ENCODE assay signal across 8 mouse cellular contexts in the genomic region with DNA sequence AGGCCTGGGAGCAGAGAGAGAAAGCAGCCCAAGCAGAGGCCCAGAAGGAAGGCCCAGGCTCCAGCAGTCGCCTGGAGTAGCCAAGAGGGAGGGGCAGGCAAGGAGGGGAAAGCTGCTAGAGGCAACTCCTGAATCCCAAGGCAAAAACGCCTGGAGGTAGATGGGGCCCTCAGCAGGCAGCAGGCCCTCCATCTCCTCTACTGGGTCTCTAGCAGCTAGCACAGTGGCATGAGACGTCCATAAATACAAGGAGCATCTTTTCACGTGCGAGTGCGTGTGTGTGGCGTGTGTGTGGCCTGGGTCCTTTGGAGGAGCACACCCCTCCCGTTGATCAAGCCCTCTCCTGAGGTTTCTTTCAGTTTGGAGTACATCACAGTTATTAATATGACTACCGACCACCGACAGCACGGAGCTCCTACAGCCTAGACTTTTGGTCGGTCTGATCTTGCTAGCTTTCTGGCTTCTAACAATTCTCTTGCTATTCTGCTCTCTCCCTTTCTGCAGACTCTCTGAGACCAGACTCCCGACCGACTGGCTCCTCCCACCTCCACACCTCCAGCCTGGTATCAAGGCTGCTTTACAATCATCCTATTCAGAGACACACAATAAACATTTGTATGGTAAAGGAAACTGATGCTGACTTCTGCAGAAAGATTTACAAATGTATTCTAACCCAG. TPM values are rescaled to one million over a fixed set of nuclear protein-coding genes. Genes with fewer than 3 reads are reported as not detected.
DNase-seq lines count a peak whose midpoint lies in the region; ATAC-seq and TF ChIP-seq lines count a peak whose summit lies in the region.

No protein-coding gene starts in this region.

- peak overlapping the region; percentile 12; the same call in 1 of the 2 replicates for H3K9ac ChIP-seq in liver, embryonic 12.5 days
- no peak overlapping the region for H3K9ac ChIP-seq in liver, postnatal 0 days (replicated peaks)
- H3K9ac ChIP-seq in embryonic facial prominence, embryonic 11.5 days (replicated peaks; ENCODE audit: low read length) = peak overlapping the region; percentile 53
- peak overlapping the region; percentile 26 for H3K9ac ChIP-seq in intestine, embryonic 15.5 days

- WGBS in liver, embryonic 12.5 days (ENCODE audit: insufficient replicate concordance) = 32% methylated on average over 14 of the region's 14 CpGs
- 32% methylated on average over 14 of the region's 14 CpGs for WGBS in liver, postnatal 0 days (ENCODE audit: insufficient replicate concordance)
- WGBS in embryonic facial prominence, embryonic 11.5 days = 7% methylated on average over 14 of the region's 14 CpGs
- 13% methylated on average over 14 of the region's 14 CpGs for WGBS in intestine, embryonic 15.5 days
- 16% methylated on average over 14 of the region's 14 CpGs for WGBS in olfactory bulb, adult 2 months

- no peak for TF ChIP-seq EP300 in liver, postnatal 0 days (IDR thresholded peaks at IDR 0.05; ENCODE audit: low read depth)

- no peak for TF ChIP-seq CTCF in liver, postnatal 0 days (IDR thresholded peaks at IDR 0.05; ENCODE audit: low read depth)
- no peak for TF ChIP-seq CTCF in olfactory bulb, adult 2 months (IDR thresholded peaks at IDR 0.05; ENCODE audit: insufficient read depth, low read depth, low read length)

- no peak for TF ChIP-seq POLR2A in olfactory bulb, adult 2 months (IDR thresholded peaks at IDR 0.05; ENCODE audit: insufficient read depth, low read depth, low read length)

- no peak overlapping the region for H3K4me3 ChIP-seq in liver, embryonic 12.5 days
- no peak overlapping the region for H3K4me3 ChIP-seq in liver, postnatal 0 days (ENCODE audit: low read depth, low read length)
- H3K4me3 ChIP-seq in embryonic facial prominence, embryonic 11.5 days (ENCODE audit: low read depth, low read length) = no peak overlapping the region
- no peak overlapping the region for H3K4me3 ChIP-seq in intestine, embryonic 15.5 days (replicated peaks)
- H3K4me3 ChIP-seq in olfactory bulb, adult 2 months (ENCODE audit: insufficient read depth, low read depth, low read length) = no peak overlapping the region

- H3K9me3 ChIP-seq in liver, embryonic 12.5 days (replicated peaks) = no peaks in the 10 kb centered on the region
- H3K9me3 ChIP-seq in liver, postnatal 0 days (ENCODE audit: low read length) = no peaks in the 10 kb centered on the region
- no peaks in the 10 kb centered on the region for H3K9me3 ChIP-seq in embryonic facial prominence, embryonic 11.5 days (replicated peaks; ENCODE audit: control insufficient read depth, low read length)
- no peaks in the 10 kb centered on the region for H3K9me3 ChIP-seq in intestine, embryonic 15.5 days

- H3K36me3 ChIP-seq in liver, embryonic 12.5 days = no peaks in the 10 kb centered on the region
- H3K36me3 ChIP-seq in liver, postnatal 0 days (replicated peaks; ENCODE audit: insufficient read depth, low read length) = no peaks in the 10 kb centered on the region
- no peaks in the 10 kb centered on the region for H3K36me3 ChIP-seq in embryonic facial prominence, embryonic 11.5 days (replicated peaks; ENCODE audit: control insufficient read depth, insufficient read depth, low read depth, low read length)
- no peaks in the 10 kb centered on the region for H3K36me3 ChIP-seq in intestine, embryonic 15.5 days

- no peaks in the 10 kb centered on the region for H3K27me3 ChIP-seq in liver, embryonic 12.5 days (replicated peaks)
- no peaks in the 10 kb centered on the region for H3K27me3 ChIP-seq in liver, postnatal 0 days (ENCODE audit: insufficient read depth, low read length)
- H3K27me3 ChIP-seq in embryonic facial prominence, embryonic 11.5 days (ENCODE audit: control insufficient read depth, insufficient read depth, low read length) = no peaks in the 10 kb centered on the region
- no peaks in the 10 kb centered on the region for H3K27me3 ChIP-seq in intestine, embryonic 15.5 days (replicated peaks)

- peaks cover 63% of the 10 kb centered on the region for H3K4me1 ChIP-seq in liver, embryonic 12.5 days
- peaks cover 36% of the 10 kb centered on the region for H3K4me1 ChIP-seq in liver, postnatal 0 days (ENCODE audit: insufficient read depth)
- H3K4me1 ChIP-seq in embryonic facial prominence, embryonic 11.5 days (ENCODE audit: control insufficient read depth, insufficient read depth, low read length) = peaks cover 11% of the 10 kb centered on the region
- H3K4me1 ChIP-seq in intestine, embryonic 15.5 days (replicated peaks) = peaks cover 41% of the 10 kb centered on the region
- H3K4me1 ChIP-seq in olfactory bulb, adult 2 months (ENCODE audit: control insufficient read depth, insufficient read depth, low read length) = peaks cover 25% of the 10 kb centered on the region

- H3K4me2 ChIP-seq in liver, embryonic 12.5 days = peak overlapping the region; percentile 41
- H3K4me2 ChIP-seq in liver, postnatal 0 days (ENCODE audit: low read depth, low read length) = no peak overlapping the region
- no peak overlapping the region for H3K4me2 ChIP-seq in embryonic facial prominence, embryonic 11.5 days (ENCODE audit: low read depth, low read length)
- peak overlapping the region; percentile 40 for H3K4me2 ChIP-seq in intestine, embryonic 15.5 days (replicated peaks)

- DNase-seq in liver, postnatal 0 days = no peak
- DNase-seq in embryonic facial prominence, embryonic 11.5 days (ENCODE audit: low spot score) = peak; percentile 47
- DNase-seq in right cerebral cortex, postnatal 36 days (ENCODE audit: low spot score in 2 of 2) = no peak
- no peak for DNase-seq in spleen, adult 12 weeks (ENCODE audit: low spot score)
- no peak for DNase-seq in spleen, postnatal 4 days (ENCODE audit: low spot score in 2 of 2)

- ATAC-seq in liver, embryonic 12.5 days = no peak
- ATAC-seq in liver, postnatal 0 days = no peak
- 0 out of 2 replicates have a peak, but pooled peaks have one; percentile 40 for ATAC-seq in embryonic facial prominence, embryonic 11.5 days (replicated peaks; ENCODE audit: insufficient number of reproducible peaks, low FRiP score, low TSS enrichment, low read depth)
- ATAC-seq in intestine, embryonic 15.5 days = peak; percentile 50

- H3K27ac ChIP-seq in liver, embryonic 12.5 days = peak overlapping the region; percentile 60
- no peak overlapping the region for H3K27ac ChIP-seq in liver, postnatal 0 days (ENCODE audit: low read depth)
- peak overlapping the region; percentile 82 for H3K27ac ChIP-seq in embryonic facial prominence, embryonic 11.5 days (replicated peaks; ENCODE audit: low read depth, low read length)
- peak overlapping the region; percentile 94 for H3K27ac ChIP-seq in intestine, embryonic 15.5 days
- H3K27ac ChIP-seq in olfactory bulb, adult 2 months (ENCODE audit: insufficient read depth, low read depth, low read length) = peak overlapping the region; percentile 95

RNA-seq across cellular contexts. Expression of a gene that starts 9.9 kb away (rescaled TPM):
- 195 and 200 TPM in 2 replicates for polyA plus RNA-seq in liver, embryonic 12.5 days (2016; fragmentation: Nextera tagmentation; extraction: Ambion mirVana)
- polyA plus RNA-seq in liver, postnatal 0 days (2015; fragmentation: Nextera tagmentation; extraction: Ambion mirVana) = 86.0 and 90.6 TPM in 2 replicates
- 376 and 390 TPM in 2 replicates for polyA plus RNA-seq in embryonic facial prominence, embryonic 11.5 days (2014; fragmentation: Nextera tagmentation; extraction: Ambion mirVana)
- 217 and 220 TPM in 2 replicates for polyA plus RNA-seq in intestine, embryonic 15.5 days (2015; fragmentation: Nextera tagmentation; extraction: Ambion mirVana)
- polyA plus RNA-seq in olfactory bulb, adult 2 months (2012; ENCODE audit: insufficient read depth, insufficient read length, low replicate concordance, missing spikeins) = not detected in 2 replicates

RNA-seq across cellular contexts. Expression of a gene that starts 16.3 kb away (rescaled TPM):
- 825 and 857 TPM in 2 replicates for polyA plus RNA-seq in liver, embryonic 12.5 days (2016; fragmentation: Nextera tagmentation; extraction: Ambion mirVana)
- polyA plus RNA-seq in liver, postnatal 0 days (2015; fragmentation: Nextera tagmentation; extraction: Ambion mirVana) = 388 and 399 TPM in 2 replicates
- polyA plus RNA-seq in embryonic facial prominence, embryonic 11.5 days (2014; fragmentation: Nextera tagmentation; extraction: Ambion mirVana) = 1,836 and 1,851 TPM in 2 replicates
- 1,297 TPM in 2 replicates for polyA plus RNA-seq in intestine, embryonic 15.5 days (2015; fragmentation: Nextera tagmentation; extraction: Ambion mirVana)
- 797 TPM in 1 of 2 replicates, not detected in the other for polyA plus RNA-seq in olfactory bulb, adult 2 months (2012; ENCODE audit: insufficient read depth, insufficient read length, low replicate concordance, missing spikeins)

RNA-seq across cellular contexts. Expression of a gene that starts 23.9 kb away (rescaled TPM):
- 20.6 and 21.2 TPM in 2 replicates for polyA plus RNA-seq in liver, embryonic 12.5 days (2016; fragmentation: Nextera tagmentation; extraction: Ambion mirVana)
- 11.7 and 12.1 TPM in 2 replicates for polyA plus RNA-seq in liver, postnatal 0 days (2015; fragmentation: Nextera tagmentation; extraction: Ambion mirVana)
- 37.0 and 38.8 TPM in 2 replicates for polyA plus RNA-seq in embryonic facial prominence, embryonic 11.5 days (2014; fragmentation: Nextera tagmentation; extraction: Ambion mirVana)
- 24.8 and 24.9 TPM in 2 replicates for polyA plus RNA-seq in intestine, embryonic 15.5 days (2015; fragmentation: Nextera tagmentation; extraction: Ambion mirVana)
- not detected in 2 replicates for polyA plus RNA-seq in olfactory bulb, adult 2 months (2012; ENCODE audit: insufficient read depth, insufficient read length, low replicate concordance, missing spikeins)

RNA-seq across cellular contexts. Expression of a gene that starts 23.9 kb away (rescaled TPM):
- 43.8 and 45.9 TPM in 2 replicates for polyA plus RNA-seq in liver, embryonic 12.5 days (2016; fragmentation: Nextera tagmentation; extraction: Ambion mirVana)
- 20.3 and 24.2 TPM in 2 replicates for polyA plus RNA-seq in liver, postnatal 0 days (2015; fragmentation: Nextera tagmentation; extraction: Ambion mirVana)
- polyA plus RNA-seq in embryonic facial prominence, embryonic 11.5 days (2014; fragmentation: Nextera tagmentation; extraction: Ambion mirVana) = 66.7 and 68.9 TPM in 2 replicates
- 62.7 and 66.3 TPM in 2 replicates for polyA plus RNA-seq in intestine, embryonic 15.5 days (2015; fragmentation: Nextera tagmentation; extraction: Ambion mirVana)
- polyA plus RNA-seq in olfactory bulb, adult 2 months (2012; ENCODE audit: insufficient read depth, insufficient read length, low replicate concordance, missing spikeins) = not detected in 2 replicates

RNA-seq across cellular contexts. Expression of a gene that starts 31.7 kb away (rescaled TPM):
- 783 and 814 TPM in 2 replicates for polyA plus RNA-seq in liver, embryonic 12.5 days (2016; fragmentation: Nextera tagmentation; extraction: Ambion mirVana)
- 936 and 952 TPM in 2 replicates for polyA plus RNA-seq in liver, postnatal 0 days (2015; fragmentation: Nextera tagmentation; extraction: Ambion mirVana)
- 569 and 629 TPM in 2 replicates for polyA plus RNA-seq in embryonic facial prominence, embryonic 11.5 days (2014; fragmentation: Nextera tagmentation; extraction: Ambion mirVana)
- 1,187 and 1,356 TPM in 2 replicates for polyA plus RNA-seq in intestine, embryonic 15.5 days (2015; fragmentation: Nextera tagmentation; extraction: Ambion mirVana)
- polyA plus RNA-seq in olfactory bulb, adult 2 months (2012; ENCODE audit: insufficient read depth, insufficient read length, low replicate concordance, missing spikeins) = not detected in 2 replicates

Comparison
In these comparisons a context has a peak if more than half of its experiments do, and no peak if none do; other contexts are left out.
1. H3K4me2 ChIP-seq: peak in liver, embryonic 12.5 days (single experiment) and intestine, embryonic 15.5 days (single experiment); none in liver, postnatal 0 days (single experiment) and embryonic facial prominence, embryonic 11.5 days (single experiment).
2. ATAC-seq: peak in embryonic facial prominence, embryonic 11.5 days (single experiment) and intestine, embryonic 15.5 days (single experiment); none in liver, embryonic 12.5 days (single experiment) and liver, postnatal 0 days (single experiment).
3. RNA of a gene that starts 23.9 kb away (polyA plus RNA-seq): 37.0 to 38.8 TPM in embryonic facial prominence, embryonic 11.5 days, 24.8 to 24.9 TPM in intestine, embryonic 15.5 days, 20.6 to 21.2 TPM in liver, embryonic 12.5 days and 11.7 to 12.1 TPM in liver, postnatal 0 days; not detected in olfactory bulb, adult 2 months; every median in the first group is over 10 times any median in the second.